Mouse (Mus musculus): ENCODE results near the gene Triobp. TPM values are rescaled to one million over a fixed set of nuclear protein-coding genes. Genes with fewer than 3 reads are reported as not detected.

Gene Triobp
- polyA plus RNA-seq, 1 experiment from 2014 or later: 16.3 TPM

- DNase-seq (ENCODE audit: low spot score): no peak
Measured at GRCm38 (mm10) chr15:78925129-78925528, 22.4 kb upstream of the Triobp start.

DNA sequence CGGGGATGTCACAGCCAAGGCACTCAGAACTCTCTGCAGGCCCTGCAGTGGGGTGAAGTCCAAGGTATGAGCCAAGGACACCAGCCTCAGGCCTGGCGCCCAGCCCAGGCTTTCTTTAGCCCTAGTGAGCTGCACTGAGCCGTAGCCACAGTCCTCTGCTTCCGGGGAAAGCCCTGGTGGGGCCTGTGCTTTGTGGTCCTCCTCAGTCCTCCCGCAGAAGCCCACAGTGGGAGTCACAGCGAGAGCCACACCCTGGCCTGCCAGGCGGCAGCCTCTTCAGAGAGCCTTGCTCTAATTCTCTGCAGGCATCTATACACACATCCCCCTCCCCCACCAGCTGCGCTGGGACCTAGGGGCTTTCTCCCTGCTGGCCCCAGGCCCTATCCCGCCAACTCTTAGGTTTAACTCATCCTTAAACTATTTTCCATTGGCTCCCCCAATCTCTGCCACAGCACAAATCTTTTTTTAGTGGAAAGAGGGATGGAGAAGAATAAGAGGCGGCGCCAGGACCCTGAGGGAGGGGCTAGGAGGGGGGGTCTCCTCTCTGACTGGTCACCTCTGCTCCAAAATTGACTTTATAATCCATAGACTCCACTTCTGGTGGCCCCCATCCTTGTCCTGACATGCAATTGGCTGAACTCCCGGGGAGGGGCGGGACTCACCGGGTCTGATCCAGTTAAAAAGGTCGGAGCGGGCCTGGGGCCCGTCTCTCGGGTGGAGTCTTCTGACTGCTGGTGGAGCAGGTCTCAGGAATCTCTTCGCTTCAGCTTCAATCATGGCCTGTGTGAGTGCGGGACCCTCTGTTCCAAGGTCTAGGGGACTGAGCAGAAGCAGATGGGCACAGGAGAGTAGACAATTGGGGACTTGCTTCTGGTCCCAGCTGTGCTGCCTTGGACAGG, 21.3 kb upstream of the Triobp start, which contains the start of gene Lgals1:
Gene Lgals1 (plus strand): TSS at position 705 of the 899 bp plus-strand sequence.
- peak; percentile 74 for DNase-seq (ENCODE audit: low spot score)

- DNase-seq (ENCODE audit: low spot score): peak; percentile 21
Measured at GRCm38 (mm10) chr15:78927021-78927787, 20.3 kb upstream of the Triobp start.

- DNase-seq (ENCODE audit: low spot score): peak; percentile 92
Measured at GRCm38 (mm10) chr15:78927788-78928457, 19.6 kb upstream of the Triobp start.

DNA sequence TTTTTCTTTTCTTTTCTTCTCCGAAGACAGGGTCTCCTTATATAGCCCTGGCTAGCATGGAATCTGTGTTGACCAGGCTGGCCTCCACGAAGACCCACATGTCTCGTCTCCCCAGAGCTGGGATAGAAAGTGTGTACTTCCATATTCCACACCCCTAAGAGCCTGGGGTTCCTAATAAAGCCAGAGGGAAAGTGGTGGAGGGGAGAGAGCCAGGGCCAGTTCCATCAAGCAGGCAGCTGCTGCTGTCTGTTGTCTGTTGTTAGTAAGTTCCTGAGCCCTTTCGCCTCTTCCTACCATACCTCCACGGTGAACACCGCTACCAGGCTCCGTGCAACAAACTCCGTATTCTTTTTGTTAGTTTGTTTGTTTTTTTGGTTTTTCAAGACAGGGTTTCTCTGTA, 19.0 kb upstream of the Triobp start:
- DNase-seq (ENCODE audit: low spot score): peak; percentile 19

- DNase-seq (ENCODE audit: low spot score): no peak
Measured at GRCm38 (mm10) chr15:78930192-78930706, 17.3 kb upstream of the Triobp start.

DNA sequence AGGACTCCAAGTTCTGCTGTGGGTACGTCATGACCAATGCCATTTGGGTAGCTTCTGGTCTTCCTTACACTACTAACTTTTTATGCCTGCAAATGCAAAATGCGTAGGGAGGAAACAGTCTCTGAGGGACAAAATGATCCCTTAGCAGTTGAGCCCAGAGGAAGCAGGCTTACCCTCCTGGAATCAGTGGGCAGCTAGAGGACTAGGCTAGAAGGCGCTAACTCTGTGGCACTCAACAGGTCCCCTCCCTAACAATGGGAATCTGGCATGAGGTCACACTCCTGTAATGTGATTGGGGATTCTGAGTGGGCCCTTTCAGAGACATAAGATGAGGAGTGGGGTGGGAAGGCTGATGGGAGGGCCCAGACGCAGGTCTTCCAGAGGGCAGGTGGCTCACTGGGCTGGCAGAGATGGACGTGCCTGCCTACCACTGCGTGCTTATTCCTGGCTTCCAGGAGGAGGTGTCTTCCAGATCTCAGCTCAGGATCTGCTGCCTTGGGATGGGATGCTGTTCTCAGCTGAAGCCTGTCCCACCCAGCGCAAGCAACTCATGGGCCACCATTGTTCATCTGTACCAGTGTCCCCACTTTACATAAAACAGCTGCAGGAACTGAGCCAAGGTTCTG, 16.6 kb upstream of the Triobp start:
- no peak for DNase-seq (ENCODE audit: low spot score)

- peak; percentile 85 for DNase-seq (ENCODE audit: low spot score)
Measured at GRCm38 (mm10) chr15:78931577-78931976, 15.9 kb upstream of the Triobp start.

DNA sequence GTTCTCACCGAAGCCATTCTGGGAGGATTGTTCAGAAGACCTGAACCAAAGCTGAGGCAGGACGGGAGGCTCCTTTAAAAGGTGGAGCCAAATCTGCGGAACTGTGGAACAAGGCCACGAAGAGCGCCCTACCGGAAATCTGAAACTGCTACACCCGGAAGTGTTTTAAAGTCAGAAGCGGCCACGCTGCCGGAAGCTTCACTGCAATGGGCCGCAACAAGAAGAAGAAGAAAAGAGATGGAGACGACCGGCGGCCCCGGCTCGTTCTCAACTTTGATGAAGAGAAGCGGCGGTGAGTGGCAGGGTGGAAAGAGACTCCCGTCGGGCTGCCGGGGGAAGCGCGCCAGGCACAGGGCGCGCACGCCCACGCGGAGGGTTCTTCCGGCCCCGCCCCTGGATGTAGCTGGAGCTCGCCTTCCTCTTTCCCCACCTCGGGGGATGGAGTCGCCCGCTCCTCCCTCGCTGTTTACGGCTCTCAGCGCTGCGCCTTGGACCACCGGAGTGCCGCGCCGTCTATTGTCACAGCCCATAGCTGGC, 12.7 kb upstream of the Triobp start, which contains the start of gene Nol12:
Gene Nol12 (plus strand): TSS at position 150 of the 537 bp plus-strand sequence.
- peak; percentile 93 for DNase-seq (ENCODE audit: low spot score)

DNA sequence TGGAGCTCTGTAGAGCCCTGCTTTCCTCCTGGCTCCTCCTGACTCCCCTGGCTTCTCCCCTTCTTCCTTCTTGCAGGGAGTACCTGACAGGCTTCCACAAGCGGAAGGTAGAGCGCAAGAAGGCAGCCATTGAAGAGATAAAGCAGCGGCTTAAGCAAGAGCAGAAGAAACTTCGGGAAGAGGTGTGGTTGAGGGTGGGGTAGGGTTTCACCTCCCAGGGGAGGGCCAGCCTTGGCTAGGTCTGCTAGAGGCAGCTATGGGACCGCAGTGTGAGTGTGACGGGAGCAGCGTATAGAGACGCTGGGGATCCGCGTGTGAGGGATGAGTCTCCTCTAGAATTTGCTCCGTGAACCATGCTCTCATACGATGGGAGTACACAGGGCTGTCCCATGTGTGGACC, 11.1 kb upstream of the Triobp start:
- DNase-seq (ENCODE audit: low spot score): no peak

- DNase-seq (ENCODE audit: low spot score): no peak
Measured at GRCm38 (mm10) chr15:78937311-78937710, 10.2 kb upstream of the Triobp start.

GRCm38 (mm10) chr15:78937963-78938362, 9.6 kb upstream of the Triobp start:
- no peak for DNase-seq (ENCODE audit: low spot score)

DNA sequence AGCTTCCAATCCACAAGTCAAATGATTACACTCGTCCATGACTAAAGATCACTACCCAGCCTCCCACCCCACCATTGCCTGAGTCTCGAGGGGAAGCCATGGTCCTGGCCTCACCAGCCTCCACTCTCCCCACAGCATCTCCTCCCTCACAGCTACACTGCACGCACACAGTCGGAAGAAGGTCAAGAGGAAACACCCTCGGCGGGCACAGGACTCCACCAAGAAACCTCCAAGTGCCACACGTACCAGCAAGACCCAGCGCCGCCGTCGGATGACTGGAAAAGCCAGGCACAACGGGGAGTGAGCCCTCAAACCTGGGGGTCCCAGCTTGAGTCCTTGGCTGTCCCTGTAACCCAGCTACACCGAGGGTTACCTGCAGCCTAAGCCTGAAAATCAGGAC, 7.2 kb upstream of the Triobp start:
- no peak for DNase-seq (ENCODE audit: low spot score)

DNA sequence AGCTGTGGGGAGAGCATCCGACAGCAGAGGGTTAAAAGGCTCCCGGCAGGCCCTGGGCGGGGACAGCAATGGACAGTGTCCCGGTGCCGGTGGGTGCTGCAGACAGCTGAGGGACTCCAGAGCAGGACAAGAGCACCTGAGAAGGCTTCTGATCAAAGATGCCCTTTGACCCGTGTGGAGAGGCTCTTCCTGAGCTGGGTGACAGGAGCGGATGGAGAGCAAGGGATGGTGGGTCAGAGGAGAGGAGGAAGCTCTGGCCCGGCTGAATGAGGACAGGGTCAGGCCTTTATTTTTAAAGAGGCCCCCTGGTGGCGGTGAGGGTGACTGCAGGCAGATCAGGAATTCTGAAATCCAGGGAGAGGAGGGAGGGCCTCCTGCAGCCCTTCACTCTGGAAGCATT, 4.9 kb upstream of the Triobp start:
- DNase-seq (ENCODE audit: low spot score): peak; percentile 39

GRCm38 (mm10) chr15:78946232-78946631, 1.3 kb upstream of the Triobp start:
- no peak for DNase-seq (ENCODE audit: low spot score)

- no peak for DNase-seq (ENCODE audit: low spot score)
Measured at GRCm38 (mm10) chr15:78948152-78948725, 715 bp downstream of the Triobp start.

- DNase-seq (ENCODE audit: low spot score): no peak
Measured at GRCm38 (mm10) chr15:78948883-78949282, 1.4 kb downstream of the Triobp start.

DNA sequence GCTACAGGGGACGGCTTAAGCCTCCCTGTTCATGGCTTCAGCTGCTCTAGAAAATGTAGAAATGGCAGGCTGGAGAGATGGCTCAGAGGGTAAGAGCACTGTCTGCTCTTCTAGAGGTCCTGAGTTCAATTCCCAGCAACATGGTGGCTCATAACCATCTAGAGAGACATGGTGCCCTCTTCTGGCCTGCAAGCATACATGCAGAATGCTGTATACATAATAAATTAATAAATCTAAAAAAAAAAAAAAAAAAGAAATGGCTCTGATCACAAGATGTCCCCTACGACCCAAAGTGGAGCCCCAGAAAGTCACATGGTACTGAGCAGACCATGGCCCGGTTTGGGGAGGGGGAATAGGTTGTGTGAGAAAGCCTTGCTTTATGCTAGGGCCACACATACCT, 8.1 kb downstream of the Triobp start:
- no peak for DNase-seq (ENCODE audit: low spot score)

- peak; percentile 28 for DNase-seq (ENCODE audit: low spot score)
Measured at GRCm38 (mm10) chr15:78956351-78956750, 8.8 kb downstream of the Triobp start.

- DNase-seq (ENCODE audit: low spot score): no peak
Measured at GRCm38 (mm10) chr15:78957021-78957420, 9.5 kb downstream of the Triobp start.

Data from thymus, postnatal 0 days (tissue).